Mouse (Mus musculus) hindbrain, embryonic 14.5 days (tissue): ENCODE results near the gene Proz. TPM values are rescaled to one million over a fixed set of nuclear protein-coding genes. Genes with fewer than 3 reads are reported as not detected.

ENCODE experiments used
- ATAC-seq: fragments of 200-750 bp; cut with Nextera tagmentation; 2 replicates; pipeline ENCODE4 v1.8.0; 2017; ENCODE audit warnings: moderate number of reproducible peaks, mild to moderate bottlenecking, moderate TSS enrichment, moderate library complexity; ENCODE audit not compliant: low FRiP score
- DNase-seq: peaks from one replicate; pipeline ENCODE4 v3.0.0-alpha.2; 2015; ENCODE audit warnings: low spot score
- H3K27ac ChIP-seq: fragments of 300-500 bp; sonication (generic); 2 replicates; pipeline ENCODE4 v1.5.1; 2014; ENCODE audit warnings: mild to moderate bottlenecking, moderate library complexity
- H3K27me3 ChIP-seq: fragments of 300-500 bp; sonication (generic); 2 replicates; pipeline ENCODE4 v1.6.1; 2014; ENCODE audit warnings: mild to moderate bottlenecking, low read length, mixed read lengths; ENCODE audit not compliant: control insufficient read depth, insufficient read depth
- H3K36me3 ChIP-seq: fragments of 300-500 bp; sonication (generic); replicated peaks from 2 replicates; pipeline ENCODE4 v1.6.1; 2014; ENCODE audit not compliant: control insufficient read depth, insufficient read depth
- H3K4me1 ChIP-seq: fragments of 300-500 bp; sonication (generic); replicated peaks from 2 replicates; pipeline ENCODE4 v1.6.1; 2014; ENCODE audit warnings: antibody characterized with exemption, low read length, mixed read lengths; ENCODE audit not compliant: control insufficient read depth, insufficient read depth
- H3K4me2 ChIP-seq: fragments of 300-500 bp; sonication (generic); replicated peaks from 2 replicates; pipeline ENCODE4 v1.6.1; 2014; ENCODE audit warnings: mild to moderate bottlenecking, moderate library complexity
- H3K4me3 ChIP-seq: fragments of 300-500 bp; sonication (generic); replicated peaks from 2 replicates; pipeline ENCODE4 v1.5.1; 2014; ENCODE audit warnings: mild to moderate bottlenecking, low read length
- H3K9ac ChIP-seq: fragments of 300-500 bp; sonication (generic); 2 replicates; pipeline ENCODE4 v1.6.1; 2014
- H3K9me3 ChIP-seq: fragments of 300-500 bp; sonication (generic); 2 replicates; pipeline ENCODE4 v1.6.1; 2016; ENCODE audit warnings: low read length; ENCODE audit not compliant: control insufficient read depth
- WGBS: fragments of 180-500 bp; shearing (Covaris S2); extraction: QIAGEN DNeasy Blood & Tissue Kit; methylation state at CpG from one replicate; pipeline ENCODE4 v1.1.7; 2014; 5-methylcytosine and 5-hydroxymethylcytosine counted together
- polyA plus RNA-seq: library from polyadenylated mRNA; unstranded; fragments of >200 nt; fragmentation: Nextera tagmentation; extraction: Ambion mirVana; gene quantifications from 2 replicates; pipeline ENCODE4 v1.2.1, GENCODE M21; 2014

The Proz gene
- polyA plus RNA-seq, 1 experiment from 2014 or later, result 0.90 TPM

DNA sequence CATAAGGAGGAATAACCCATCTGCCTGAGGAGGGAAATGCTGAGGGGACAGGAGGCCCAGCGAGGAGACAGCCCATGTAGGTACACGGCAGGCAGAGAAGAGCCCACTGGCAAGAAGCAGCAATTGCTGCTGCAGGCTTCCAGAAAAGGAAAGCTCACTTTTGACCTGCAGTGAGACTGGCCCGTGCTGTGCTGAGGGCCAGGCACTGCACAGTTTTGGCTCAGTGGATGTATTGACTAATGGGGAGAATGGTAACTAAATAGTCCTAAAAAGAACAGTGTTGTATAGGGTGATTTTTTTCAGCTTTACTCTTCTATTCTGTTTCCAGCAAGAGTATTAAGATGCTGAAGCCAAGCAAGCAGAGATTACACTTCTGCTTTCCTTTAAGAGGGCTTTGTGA is 57.8 kb downstream of the Proz start:
- DNase-seq, result no peak

DNA sequence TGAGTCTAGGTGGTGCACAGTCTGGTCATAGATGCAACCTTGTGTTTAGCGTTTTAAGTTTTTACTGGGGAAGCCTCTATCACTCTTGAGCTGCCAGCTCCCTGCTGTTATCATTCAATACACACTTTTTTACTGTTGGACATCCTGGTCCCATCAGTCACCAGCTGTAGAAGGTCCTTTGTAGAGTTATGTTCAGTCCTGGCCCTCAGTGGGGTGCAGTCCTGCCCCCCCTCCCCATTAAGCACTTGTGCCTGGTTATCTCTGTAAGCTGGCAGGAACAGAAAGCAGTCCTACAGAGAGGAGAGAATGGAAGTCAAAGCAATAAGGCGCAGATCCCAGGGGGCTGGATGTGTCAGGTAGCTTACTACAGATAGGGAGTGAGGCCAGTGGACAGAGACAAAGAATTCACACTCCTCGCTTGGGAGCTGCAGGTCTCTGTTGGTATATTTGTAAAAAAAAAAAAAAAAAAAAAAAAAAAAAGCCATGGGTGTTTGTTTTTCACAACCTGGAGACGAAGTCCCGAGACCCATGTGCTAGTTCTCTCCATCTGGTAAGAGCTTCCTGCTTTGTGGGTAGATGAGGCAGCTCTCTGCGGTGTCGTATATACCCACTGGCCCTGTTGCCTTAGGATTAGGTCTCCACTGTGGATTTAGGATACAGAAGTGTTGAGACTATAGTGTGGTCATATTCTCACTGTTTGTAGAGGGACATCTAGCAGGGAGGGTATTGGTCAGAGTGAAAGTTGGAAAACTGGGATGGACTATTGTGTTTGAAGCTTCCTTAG is 60.4 kb downstream of the Proz start:
- DNase-seq, result no peak
- H3K27me3 ChIP-seq, result no peaks in the 10 kb centered on the region
- H3K9ac ChIP-seq, result no peak overlapping the region
- no peaks in the 10 kb centered on the region for H3K9me3 ChIP-seq
- H3K27ac ChIP-seq, result no peak overlapping the region
- no peak for ATAC-seq
- 81% methylated on average over 7 of the region's 7 CpGs for WGBS
- H3K4me3 ChIP-seq, result no peak overlapping the region
- H3K4me2 ChIP-seq, result no peak overlapping the region
- H3K4me1 ChIP-seq, result no peaks in the 10 kb centered on the region
- peaks cover 68% of the 10 kb centered on the region for H3K36me3 ChIP-seq

More for the DNA sequence above, 57.8 kb downstream of the Proz start:
- H3K9ac ChIP-seq, result no peak overlapping the region
- H3K4me3 ChIP-seq, result no peak overlapping the region
- H3K9me3 ChIP-seq, result no peaks in the 10 kb centered on the region
- no peak overlapping the region for H3K4me2 ChIP-seq
- no peak for ATAC-seq
- peaks cover 52% of the 10 kb centered on the region for H3K36me3 ChIP-seq
- WGBS, result 92% methylated on average over 3 of the region's 3 CpGs
- no peaks in the 10 kb centered on the region for H3K4me1 ChIP-seq
- H3K27ac ChIP-seq, result no peak overlapping the region
- H3K27me3 ChIP-seq, result no peaks in the 10 kb centered on the region

DNA sequence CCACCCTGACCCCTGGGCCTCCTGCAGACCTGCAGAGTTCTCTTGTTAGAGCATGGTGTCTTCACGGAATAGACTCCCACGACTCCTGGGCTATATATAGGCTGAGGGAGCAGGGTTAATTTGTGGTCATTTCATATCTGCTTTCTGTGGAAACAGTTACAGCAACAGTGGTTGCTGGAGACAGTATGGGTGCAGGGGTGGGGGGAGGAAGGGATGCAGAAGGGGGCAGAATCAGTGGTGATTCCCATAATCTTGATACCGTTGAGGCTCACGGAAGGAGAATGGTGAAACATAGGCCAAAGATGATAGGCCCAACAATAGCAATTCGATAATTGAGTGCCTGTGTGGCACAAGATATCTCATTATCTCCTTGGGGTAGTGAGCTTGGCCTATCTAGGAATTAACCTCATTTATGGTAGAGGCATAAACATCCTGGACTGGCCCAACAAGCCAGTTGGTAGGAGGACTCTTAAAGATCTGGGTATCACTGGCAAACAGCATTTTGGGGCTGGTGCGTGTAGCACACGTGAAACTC is 62.2 kb downstream of the Proz start:
- H3K9ac ChIP-seq, result no peak overlapping the region
- WGBS, result 97% methylated on average over 7 of the region's 7 CpGs
- DNase-seq, result no peak
- no peaks in the 10 kb centered on the region for H3K4me1 ChIP-seq
- no peaks in the 10 kb centered on the region for H3K27me3 ChIP-seq
- H3K4me2 ChIP-seq, result no peak overlapping the region
- peaks cover 80% of the 10 kb centered on the region for H3K36me3 ChIP-seq
- no peaks in the 10 kb centered on the region for H3K9me3 ChIP-seq
- H3K27ac ChIP-seq, result no peak overlapping the region
- ATAC-seq, result no peak
- H3K4me3 ChIP-seq, result no peak overlapping the region

DNA sequence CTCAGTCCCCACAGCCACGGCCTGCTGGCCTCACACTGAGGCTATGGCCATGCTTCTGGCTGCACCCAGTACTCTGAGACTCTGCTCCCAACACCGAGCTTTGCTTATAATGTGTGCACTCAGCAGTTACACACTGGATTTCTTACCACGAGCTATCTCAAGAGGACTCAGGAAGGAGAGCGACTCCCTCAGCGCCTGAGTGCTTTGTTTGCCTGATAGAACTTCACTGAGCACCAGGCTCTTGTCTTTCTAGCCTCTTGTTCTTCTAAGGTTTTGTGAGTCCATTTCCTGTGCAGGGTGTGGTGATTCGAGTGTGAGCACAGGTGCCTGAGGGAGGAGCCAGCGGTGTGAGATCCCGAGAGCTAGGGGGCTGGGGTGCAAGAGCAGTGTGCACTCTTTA is 64.2 kb downstream of the Proz start:
- H3K27me3 ChIP-seq, result no peaks in the 10 kb centered on the region
- no peaks in the 10 kb centered on the region for H3K4me1 ChIP-seq
- DNase-seq (no peak), ATAC-seq (no peak)
- H3K4me2 ChIP-seq, result no peak overlapping the region
- peaks cover 88% of the 10 kb centered on the region for H3K36me3 ChIP-seq
- WGBS, result 94% methylated on average over 8 of the region's 8 CpGs
- H3K4me3 ChIP-seq, result no peak overlapping the region
- H3K27ac ChIP-seq, result no peak overlapping the region
- no peak overlapping the region for H3K9ac ChIP-seq
- H3K9me3 ChIP-seq, result no peaks in the 10 kb centered on the region

Other genes starting within 250 kb of the Proz start
- gene Mcf2l, start 187.1 kb upstream of the Proz start, polyA plus RNA-seq, result 158 and 173 TPM in 2 replicates
- gene F7, start 34.9 kb upstream of the Proz start, polyA plus RNA-seq, result 0.10 TPM in 1 of 2 replicates, not detected in the other
- gene F10, start 23.6 kb upstream of the Proz start, polyA plus RNA-seq, result 0.08 and 0.26 TPM in 2 replicates
- gene Pcid2, start 44.5 kb downstream of the Proz start, polyA plus RNA-seq, result 32.9 and 35.2 TPM in 2 replicates
- gene Cul4a, start 44.7 kb downstream of the Proz start, polyA plus RNA-seq, result 74.6 and 75.3 TPM in 2 replicates
- 331 and 347 TPM in 2 replicates for gene Lamp1, start 98.2 kb downstream of the Proz start, polyA plus RNA-seq
- gene Grtp1, start 139.7 kb downstream of the Proz start, polyA plus RNA-seq, result 11.7 and 12.6 TPM in 2 replicates
- gene Adprhl1, start 193.2 kb downstream of the Proz start, polyA plus RNA-seq, result not detected in 2 replicates
- gene Dcun1d2, start 227.2 kb downstream of the Proz start, polyA plus RNA-seq, result 34.1 and 36.5 TPM in 2 replicates
- gene Tmco3, start 227.3 kb downstream of the Proz start, polyA plus RNA-seq, result 50.1 and 51.4 TPM in 2 replicates